Comparison of ENCODE assay signal across 39 mouse cellular contexts in genomic region chr2:147053229-147053892, GRCm38 (mm10). TPM values are rescaled to one million over a fixed set of nuclear protein-coding genes. Genes with fewer than 3 reads are reported as not detected.
"Had no signal": no experiment of that assay in that cellular context is flagged by ENCODE, and none has a peak within 500 bp of the region (broad histone marks: within the 10 kb centered on the region; RNA-seq: fewer than 3 reads in every experiment).

No protein-coding gene starts in this region.

- H3K4me1 ChIP-seq: heart, embryonic 10.5 days; heart, embryonic 12.5 days; hindbrain, embryonic 10.5 days; hindbrain, embryonic 12.5 days; kidney, embryonic 15.5 days; limb, embryonic 13.5 days; limb, embryonic 15.5 days had no signal

- H3K27ac ChIP-seq: heart, embryonic 10.5 days; hindbrain, embryonic 10.5 days; hindbrain, embryonic 12.5 days; hindbrain, embryonic 14.5 days; kidney, embryonic 15.5 days; kidney, postnatal 0 days; left cerebral cortex, adult 2 months; limb, embryonic 13.5 days; limb, embryonic 15.5 days; liver, embryonic 14.5 days had no signal

- H3K9me3 ChIP-seq: heart, embryonic 10.5 days; heart, embryonic 12.5 days; hindbrain, embryonic 10.5 days; hindbrain, embryonic 12.5 days; kidney, embryonic 15.5 days; limb, embryonic 13.5 days; limb, embryonic 15.5 days had no signal

- DNase-seq: gastrocnemius, postnatal 25 days; heart, postnatal 10 days; heart, postnatal 4 days; kidney, adult 11 months; kidney, adult 2 months; kidney, adult 9 months; kidney, postnatal 14 days; kidney, postnatal 36 days had no signal

- H3K9ac ChIP-seq: heart, embryonic 12.5 days; hindbrain, embryonic 12.5 days; hindbrain, embryonic 14.5 days; kidney, embryonic 15.5 days; limb, embryonic 13.5 days; limb, embryonic 15.5 days; liver, embryonic 14.5 days had no signal

- H3K27me3 ChIP-seq: heart, embryonic 12.5 days; hindbrain, embryonic 12.5 days; kidney, embryonic 15.5 days; limb, embryonic 13.5 days; limb, embryonic 15.5 days had no signal

- ATAC-seq: hindbrain, embryonic 16.5 days; inflammation-experienced regulatory T-cells, adult 6 months had no signal

- H3K4me2 ChIP-seq: heart, embryonic 12.5 days; hindbrain, embryonic 12.5 days; hindbrain, embryonic 14.5 days; kidney, embryonic 15.5 days; limb, embryonic 13.5 days; limb, embryonic 15.5 days; liver, embryonic 11.5 days had no signal

- H3K4me3 ChIP-seq: heart, embryonic 10.5 days; heart, embryonic 12.5 days; hindbrain, embryonic 10.5 days; hindbrain, embryonic 12.5 days; kidney, embryonic 15.5 days; left cerebral cortex, adult 2 months; limb, embryonic 13.5 days; limb, embryonic 15.5 days had no signal

RNA-seq across cellular contexts. Expression of gene Nkx2-4, which starts 31.9 kb away (rescaled TPM):
- total RNA-seq: gastrocnemius, adult 18-20 months; gastrocnemius, adult 8-10 months; gastrocnemius, postnatal 25 days; gastrocnemius, postnatal 4 days; granulocyte monocyte progenitor cell, adult 5-6 weeks; heart, adult 8-10 months; heart, postnatal 10 days; heart, postnatal 25 days; heart, postnatal 4 days; layer of hippocampus, adult 18-20 months; layer of hippocampus, adult 8-10 months; layer of hippocampus, postnatal 10 days; layer of hippocampus, postnatal 25 days; left cerebral cortex, adult 2 months; left cerebral cortex, postnatal 14 days; left cerebral cortex, postnatal 36 days had no signal
- polyA plus RNA-seq: heart, embryonic 10.5 days; heart, embryonic 12.5 days; heart, embryonic 14.5 days; heart, embryonic 16.5 days; hindbrain, embryonic 10.5 days; hindbrain, embryonic 12.5 days; hindbrain, embryonic 14.5 days; hindbrain, embryonic 16.5 days; inflammation-experienced regulatory T-cells, adult 6 months; kidney, adult 2 months; kidney, embryonic 15.5 days; kidney, postnatal 0 days; large intestine, adult 2 months; limb, embryonic 11.5 days; limb, embryonic 13.5 days; limb, embryonic 15.5 days; liver, embryonic 11.5 days; liver, embryonic 14.5 days; liver, embryonic 16.5 days had no signal
